Mouse (Mus musculus) hindbrain, postnatal 0 days (tissue): ENCODE data around the gene Insl6. TPM values are rescaled to one million over a fixed set of nuclear protein-coding genes. Genes with fewer than 3 reads are reported as not detected.
A peak's percentile ranks its signal among the peaks of the same experiment; 100 is the strongest.

Experiments
- ATAC-seq: fragments of 200-750 bp; cut with Nextera tagmentation; 2 replicates; pipeline ENCODE4 v1.8.0; 2017; ENCODE audit warnings: mild to moderate bottlenecking, moderate TSS enrichment, moderate library complexity
- DNase-seq: peaks from one replicate; pipeline ENCODE4 v3.0.0-alpha.2; 2015; ENCODE audit warnings: low spot score
- H3K27ac ChIP-seq: fragments of 300-500 bp; sonication (generic); 2 replicates; pipeline ENCODE4 v1.5.1; 2014; ENCODE audit warnings: mild to moderate bottlenecking
- H3K27me3 ChIP-seq: fragments of 300-500 bp; sonication (generic); 2 replicates; pipeline ENCODE4 v1.6.1; 2014; ENCODE audit warnings: low read length, mixed read lengths; ENCODE audit not compliant: insufficient read depth
- H3K36me3 ChIP-seq: fragments of 300-500 bp; sonication (generic); 2 replicates; pipeline ENCODE4 v1.6.1; 2014; ENCODE audit warnings: low read length, mixed read lengths; ENCODE audit not compliant: insufficient read depth
- H3K4me1 ChIP-seq: fragments of 300-500 bp; sonication (generic); 2 replicates; pipeline ENCODE4 v1.6.1; 2014; ENCODE audit warnings: antibody characterized with exemption, low read length, mixed read lengths; ENCODE audit not compliant: insufficient read depth
- H3K4me2 ChIP-seq: fragments of 300-500 bp; sonication (generic); 2 replicates; pipeline ENCODE4 v1.6.1; 2014; ENCODE audit warnings: low read depth, mild to moderate bottlenecking, low read length, moderate library complexity, mixed read lengths
- H3K4me3 ChIP-seq: fragments of 300-500 bp; sonication (generic); 2 replicates; pipeline ENCODE4 v1.5.1; 2014; ENCODE audit warnings: low read length
- H3K9ac ChIP-seq: fragments of 300-500 bp; sonication (generic); replicated peaks from 2 replicates; pipeline ENCODE4 v1.6.1; 2014; ENCODE audit warnings: mild to moderate bottlenecking, low read length, moderate library complexity, mixed read lengths
- H3K9me3 ChIP-seq: fragments of 300-500 bp; sonication (generic); 2 replicates; pipeline ENCODE4 v1.6.1; 2016; ENCODE audit warnings: low read length, mixed read lengths
- CTCF ChIP-seq: IDR thresholded peaks from 2 replicates; pipeline ENCODE4 v1.5.1; 2016; ENCODE audit warnings: antibody characterized with exemption, control low read depth, low read depth
- WGBS: fragments of 180-500 bp; shearing (Covaris S2); extraction: QIAGEN DNeasy Blood & Tissue Kit; methylation state at CpG from one replicate; pipeline ENCODE4 v1.1.7; 2014; 5-methylcytosine and 5-hydroxymethylcytosine counted together
- polyA plus RNA-seq: library from polyadenylated mRNA; unstranded; fragments of >200 nt; fragmentation: Nextera tagmentation; extraction: Ambion mirVana; gene quantifications from 2 replicates; pipeline ENCODE4 v1.2.1, GENCODE M21; 2015
- total RNA-seq: library from RNA; depleted of rRNA; stranded (reverse); fragments of >200 nt; gene quantifications from 2 replicates; pipeline ENCODE4 v1.2.3, GENCODE M21; 2014

Gene Insl6
- total and polyA plus RNA-seq, 2 experiments from 2014 or later: 2.6 TPM; not detected in 1

- no peak for ATAC-seq
- Histone ChIP-seq H3K9ac (no peak overlapping the region), H3K4me2 (no peak overlapping the region), H3K4me3 (no peak overlapping the region), H3K36me3 (no peaks in the 10 kb centered on the region), H3K27me3 (no peaks in the 10 kb centered on the region), H3K9me3 (no peaks in the 10 kb centered on the region), H3K27ac (no peak overlapping the region), H3K4me1 (no peaks in the 10 kb centered on the region)
- DNase-seq: no peak
- no peak for TF ChIP-seq CTCF
- WGBS: 92% methylated on average over 7 of the region's 7 CpGs
Observed at GRCm38 (mm10) chr19:29370545-29371283, 45.6 kb upstream of the Insl6 start.

GRCm38 (mm10) chr19:29370112-29370511 lies 45.0 kb upstream of the Insl6 start:
- no peak overlapping the region for H3K9ac ChIP-seq
- no peaks in the 10 kb centered on the region for H3K9me3 ChIP-seq
- ATAC-seq (no peak), DNase-seq (no peak)
- no peak overlapping the region for H3K4me2 ChIP-seq
- no peak overlapping the region for H3K27ac ChIP-seq
- H3K36me3 ChIP-seq: no peaks in the 10 kb centered on the region
- TF ChIP-seq CTCF: no peak
- no peaks in the 10 kb centered on the region for H3K4me1 ChIP-seq
- WGBS: 72% methylated on average over 12 of the region's 12 CpGs
- no peak overlapping the region for H3K4me3 ChIP-seq
- no peaks in the 10 kb centered on the region for H3K27me3 ChIP-seq

- no peaks in the 10 kb centered on the region for H3K9me3 ChIP-seq
- no peak overlapping the region for H3K4me2 ChIP-seq
- H3K36me3 ChIP-seq: no peaks in the 10 kb centered on the region
- TF ChIP-seq CTCF: no peak
- H3K27me3 ChIP-seq: no peaks in the 10 kb centered on the region
- ATAC-seq: no peak
- H3K9ac ChIP-seq: no peak overlapping the region
- H3K27ac ChIP-seq: no peak overlapping the region
- H3K4me1 ChIP-seq: no peaks in the 10 kb centered on the region
- no peak overlapping the region for H3K4me3 ChIP-seq
- no peak for DNase-seq
- WGBS: 88% methylated on average over 3 of the region's 3 CpGs
Observed at GRCm38 (mm10) chr19:29368671-29369309, 43.6 kb upstream of the Insl6 start.

GRCm38 (mm10) chr19:29368041-29368440 lies 42.9 kb upstream of the Insl6 start:
- no peaks in the 10 kb centered on the region for H3K9me3 ChIP-seq
- H3K4me2 ChIP-seq: peak overlapping the region; percentile 72; the same call in 1 of the 2 replicates
- no peak overlapping the region for H3K27ac ChIP-seq
- ATAC-seq: no peak
- TF ChIP-seq CTCF: no peak
- H3K36me3 ChIP-seq: no peaks in the 10 kb centered on the region
- no peaks in the 10 kb centered on the region for H3K27me3 ChIP-seq
- DNase-seq: no peak
- no peak overlapping the region for H3K4me3 ChIP-seq
- no peak overlapping the region for H3K9ac ChIP-seq
- no peaks in the 10 kb centered on the region for H3K4me1 ChIP-seq
- WGBS: 86% methylated on average over 2 of the region's 2 CpGs

- Histone ChIP-seq H3K36me3 (no peaks in the 10 kb centered on the region), H3K4me3 (peak within 1 kb of the TSS; percentile 54), H3K9me3 (no peaks in the 10 kb centered on the region), H3K9ac (peak within 1 kb of the TSS; percentile 40; the same call in 1 of the 2 replicates), H3K4me2 (peak within 1 kb of the TSS; percentile 72), H3K27me3 (no peaks in the 10 kb centered on the region), H3K4me1 (peaks cover 4% of the 10 kb centered on the region; the same call in 1 of the 2 replicates), H3K27ac (no peak within 1 kb of the TSS)
- ATAC-seq (peak; percentile 63), DNase-seq (peak; percentile 64)
- 4% methylated on average over 26 of the region's 26 CpGs for WGBS
- TF ChIP-seq CTCF: no peak
Observed at GRCm38 (mm10) chr19:29366969-29367622, 41.9 kb upstream of the Insl6 start, which contains the start of the genes Plgrkt and Cd274. Gene Plgrkt (minus strand): TSS chr19:29367390. Gene Cd274 (plus strand): TSS chr19:29367455.

GRCm38 (mm10) chr19:29366226-29366968 lies 41.2 kb upstream of the Insl6 start:
- DNase-seq (no peak), ATAC-seq (no peak)
- Histone ChIP-seq H3K4me1 (peaks cover 5% of the 10 kb centered on the region; the same call in 1 of the 2 replicates), H3K9ac (peak overlapping the region; percentile 40; the same call in 1 of the 2 replicates), H3K27me3 (no peaks in the 10 kb centered on the region), H3K27ac (no peak overlapping the region), H3K4me3 (peak overlapping the region; percentile 54), H3K36me3 (no peaks in the 10 kb centered on the region), H3K4me2 (peak overlapping the region; percentile 72), H3K9me3 (no peaks in the 10 kb centered on the region)
- no peak for TF ChIP-seq CTCF
- 65% methylated on average over 20 of the region's 20 CpGs for WGBS
